Mouse (Mus musculus): ENCODE measurements around the gene Smok3c. TPM values are rescaled to one million over a fixed set of nuclear protein-coding genes. Genes with fewer than 3 reads are reported as not detected.
"Not testable (repeated sequence)": the region's sequence is repeated elsewhere in the genome, so short reads cannot be mapped to it uniquely, and the experiment has no call there.

The Smok3c gene
- total RNA-seq (2012; rRNA removed) = not detected in 2 replicates
- not detected for polyA plus RNA-seq (2012; ENCODE audit: insufficient read depth in 1 of 2, insufficient read length in 2 of 2, low read depth in 1 of 2, low replicate concordance in 2 of 2, missing spikeins in 1 of 2)

DNA sequence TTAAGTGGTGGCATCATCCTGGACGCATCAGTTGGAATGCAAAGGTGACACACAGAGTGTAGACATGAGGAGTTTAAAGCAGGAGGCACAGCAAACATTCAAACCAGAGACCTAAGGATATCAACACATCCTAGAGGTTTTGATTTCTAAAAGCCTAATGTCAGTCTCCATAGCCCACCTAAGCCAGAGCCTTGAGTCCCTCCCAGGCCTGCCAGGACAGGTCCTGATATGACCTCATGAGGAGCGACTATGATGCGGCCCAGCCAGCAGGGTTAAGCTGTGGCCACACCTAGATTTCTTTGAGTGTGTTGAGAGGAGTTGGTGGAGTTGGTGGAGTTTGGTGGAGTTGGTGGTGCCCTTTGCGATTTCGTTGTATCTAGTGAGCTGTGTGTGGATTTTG, at the start of gene Smok3c:
TSS of gene Smok3c (plus strand) at position 301 of the 400 bp plus-strand sequence.
- not testable (repeated sequence) for H3K79me2 ChIP-seq (ENCODE audit: control insufficient read depth, insufficient read depth, low read length, poor library complexity); DNase-seq (ENCODE audit: low read depth, low spot score); H3K36me3 ChIP-seq (ENCODE audit: control insufficient read depth in 1 of 2, insufficient read depth in 2 of 2, low read length in 2 of 2); H3K27me3 ChIP-seq (ENCODE audit: control insufficient read depth in 1 of 2, insufficient read depth in 2 of 2, low read length in 2 of 2); H3K27ac ChIP-seq (ENCODE audit: control insufficient read depth, low read depth, low read length); H3K4me1 ChIP-seq (ENCODE audit: control insufficient read depth in 1 of 2, insufficient read depth in 2 of 2, low read length in 2 of 2); H3K9ac ChIP-seq (ENCODE audit: control insufficient read depth, low read depth, low read length, poor library complexity, severe bottlenecking); H3K4me3 ChIP-seq (ENCODE audit: control insufficient read depth in 1 of 2, insufficient read depth in 1 of 2, low read depth in 2 of 2, low read length in 2 of 2); H3K9me3 ChIP-seq (replicated peaks; ENCODE audit: insufficient read depth, low read length)

GRCm38 (mm10) chr5:138009437-138009836, 43.6 kb upstream of the Smok3c start:
- Histone ChIP-seq H3K4me3 (ENCODE audit: control insufficient read depth in 1 of 2, insufficient read depth in 1 of 2, low read depth in 2 of 2, low read length in 2 of 2) (no peak overlapping the region), H3K79me2 (ENCODE audit: control insufficient read depth, insufficient read depth, low read length, poor library complexity) (no peaks in the 10 kb centered on the region), H3K9ac (ENCODE audit: control insufficient read depth, low read depth, low read length, poor library complexity, severe bottlenecking) (no peak overlapping the region), H3K4me1 (ENCODE audit: control insufficient read depth in 1 of 2, insufficient read depth in 2 of 2, low read length in 2 of 2) (no peaks in the 10 kb centered on the region), H3K9me3 (replicated peaks; ENCODE audit: insufficient read depth, low read length) (no peaks in the 10 kb centered on the region), H3K27me3 (ENCODE audit: control insufficient read depth in 1 of 2, insufficient read depth in 2 of 2, low read length in 2 of 2) (no peaks in the 10 kb centered on the region; a peak in 1 of 4 replicates), H3K36me3 (ENCODE audit: control insufficient read depth in 1 of 2, insufficient read depth in 2 of 2, low read length in 2 of 2) (no peaks in the 10 kb centered on the region), H3K27ac (ENCODE audit: control insufficient read depth, low read depth, low read length) (no peak overlapping the region)
- no peak for DNase-seq (ENCODE audit: low read depth, low spot score)
- TF ChIP-seq MXI1 (IDR thresholded peaks at IDR 0.05; ENCODE audit: low read depth, low read length) (no peak), E2F4 (IDR thresholded peaks at IDR 0.05; ENCODE audit: borderline replicate concordance, low read depth, low read length) (no peak), MAZ (IDR thresholded peaks at IDR 0.05; ENCODE audit: low read depth, low read length) (no peak), ETS1 (IDR thresholded peaks at IDR 0.05; ENCODE audit: low read depth, low read length) (no peak), BHLHE40 (IDR thresholded peaks at IDR 0.05; ENCODE audit: borderline replicate concordance, low read depth, low read length) (no peak)

- H3K36me3 ChIP-seq (ENCODE audit: control insufficient read depth in 1 of 2, insufficient read depth in 2 of 2, low read length in 2 of 2) = no peaks in the 10 kb centered on the region
- no peaks in the 10 kb centered on the region for H3K79me2 ChIP-seq (ENCODE audit: control insufficient read depth, insufficient read depth, low read length, poor library complexity)
- H3K9ac ChIP-seq (ENCODE audit: control insufficient read depth, low read depth, low read length, poor library complexity, severe bottlenecking) = no peak overlapping the region
- H3K4me1 ChIP-seq (ENCODE audit: control insufficient read depth in 1 of 2, insufficient read depth in 2 of 2, low read length in 2 of 2) = no peaks in the 10 kb centered on the region
- no peak for DNase-seq (ENCODE audit: low read depth, low spot score)
- no peaks in the 10 kb centered on the region for H3K9me3 ChIP-seq (replicated peaks; ENCODE audit: insufficient read depth, low read length)
- no peaks in the 10 kb centered on the region; a peak in 2 of 4 replicates for H3K27me3 ChIP-seq (ENCODE audit: control insufficient read depth in 1 of 2, insufficient read depth in 2 of 2, low read length in 2 of 2)
- TF ChIP-seq NRF1 (IDR thresholded peaks at IDR 0.05; ENCODE audit: insufficient read depth, low read depth, low read length, poor library complexity, severe bottlenecking) = no peak
- no peak for TF ChIP-seq TAL1 (IDR thresholded peaks at IDR 0.05; ENCODE audit: low read length)
- no peak for TF ChIP-seq EP300 (IDR thresholded peaks at IDR 0.05; ENCODE audit: low read depth in 1 of 2, low read length in 2 of 2)
- TF ChIP-seq MEF2A (IDR thresholded peaks at IDR 0.05; ENCODE audit: extremely low read depth, insufficient replicate concordance, low read depth, low read length, poor library complexity, severe bottlenecking) = no peak
- TF ChIP-seq BHLHE40 (IDR thresholded peaks at IDR 0.05; ENCODE audit: borderline replicate concordance, low read depth, low read length) = no peak
- TF ChIP-seq UBTF (IDR thresholded peaks at IDR 0.05; ENCODE audit: borderline replicate concordance, insufficient read depth, low read depth, low read length) = no peak
- TF ChIP-seq MYB (IDR thresholded peaks at IDR 0.05; ENCODE audit: low read depth, low read length) = no peak
- TF ChIP-seq KAT2A (conservative IDR thresholded peaks at IDR 0.05; ENCODE audit: low read depth, low read length) = no peak
- TF ChIP-seq HCFC1 (IDR thresholded peaks at IDR 0.05; ENCODE audit: low read depth, low read length) = no peak
- no peak for TF ChIP-seq ZC3H11A (IDR thresholded peaks at IDR 0.05; ENCODE audit: low read depth, low read length)
- H3K27ac ChIP-seq (ENCODE audit: control insufficient read depth, low read depth, low read length) = no peak overlapping the region
- no peak overlapping the region for H3K4me3 ChIP-seq (ENCODE audit: control insufficient read depth in 1 of 2, insufficient read depth in 1 of 2, low read depth in 2 of 2, low read length in 2 of 2)
These were observed 40.6 kb upstream of the Smok3c start for GRCm38 (mm10) chr5:138012382-138012781.
